Mouse (Mus musculus): ENCODE measurements around the gene Gfi1b. TPM values are rescaled to one million over a fixed set of nuclear protein-coding genes. Genes with fewer than 3 reads are reported as not detected.

The Gfi1b gene
- polyA plus RNA-seq (2012), result 76.4 and 100 TPM in 2 replicates

GRCm38 (mm10) chr2:28621664-28622171 is at the start of gene Gfi1b:
Gfi1b (minus strand) TSS chr2:28621982.

GRCm38 (mm10) chr2:28640461-28641424 is 19.0 kb upstream of the Gfi1b start, which contains the start of gene Tsc1:
Tsc1 (plus strand) TSS chr2:28641228.

GRCm38 (mm10) chr2:28583651-28584050 is 38.1 kb downstream of the Gfi1b start, which contains the start of gene Gtf3c5:
Gtf3c5 (minus strand) TSS chr2:28583751.

GRCm38 (mm10) chr2:28563303-28563702 is 58.5 kb downstream of the Gfi1b start, which contains the start of gene Cel:
Cel (minus strand) TSS chr2:28563403.

Other genes starting within 250 kb of the Gfi1b start
- gene Ppp1r26, start 175.2 kb downstream of the Gfi1b start, polyA plus RNA-seq (2012), result 1.3 and 2.3 TPM in 2 replicates
- gene 1700007K13Rik, start 155.7 kb downstream of the Gfi1b start, polyA plus RNA-seq (2012), result 0.38 TPM in 1 of 2 replicates, not detected in the other
- gene Mrps2, start 153.9 kb downstream of the Gfi1b start, polyA plus RNA-seq (2012), result 34.9 and 39.3 TPM in 2 replicates
- not detected in 2 replicates for gene Gbgt1, start 125.1 kb downstream of the Gfi1b start, polyA plus RNA-seq (2012)
- gene Gm10134, start 115.9 kb downstream of the Gfi1b start, polyA plus RNA-seq (2012), result not detected in 2 replicates
- gene Ralgds, start 108.9 kb downstream of the Gfi1b start, polyA plus RNA-seq (2012), result 10.8 and 16.0 TPM in 2 replicates
- gene Cel, start 58.6 kb downstream of the Gfi1b start, polyA plus RNA-seq (2012), result 0.12 TPM in 1 of 2 replicates, not detected in the other
- gene Gtf3c5, start 38.2 kb downstream of the Gfi1b start, polyA plus RNA-seq (2012), result 18.7 and 24.3 TPM in 2 replicates
- 2.4 and 4.5 TPM in 2 replicates for gene Tsc1, start 19.2 kb upstream of the Gfi1b start, polyA plus RNA-seq (2012)
- 0.21 and 0.43 TPM in 2 replicates for gene Spaca9, start 77.7 kb upstream of the Gfi1b start, polyA plus RNA-seq (2012)
- 0.23 and 0.36 TPM in 2 replicates for gene Ak8, start 78.2 kb upstream of the Gfi1b start, polyA plus RNA-seq (2012)
- 18.7 and 25.9 TPM in 2 replicates for gene Gtf3c4, start 218.4 kb upstream of the Gfi1b start, polyA plus RNA-seq (2012)
- gene Ddx31, start 218.4 kb upstream of the Gfi1b start, polyA plus RNA-seq (2012), result 5.5 TPM in 2 replicates

Measured in megakaryocyte-erythroid progenitor cell, adult 5 weeks (primary cell).